Mouse (Mus musculus) liver, adult 2 months (tissue): ENCODE results near the gene Mfsd11. TPM values are rescaled to one million over a fixed set of nuclear protein-coding genes. Genes with fewer than 3 reads are reported as not detected.
"Not testable (repeated sequence)": the region's sequence is repeated elsewhere in the genome, so short reads cannot be mapped to it uniquely, and the experiment has no call there.

Source experiments
- DNase-seq: peaks from one replicate; pipeline ENCODE4 v3.0.0-alpha.2; 2011; ENCODE audit warnings: low read depth, low spot score; ENCODE audit errors: extremely low read depth
- H3K27ac ChIP-seq: fragments of 200-500 bp; replicated peaks from 2 replicates; pipeline ENCODE4 v1.5.1; 2012; ENCODE audit warnings: low read depth, mild to moderate bottlenecking, control low read depth, inconsistent platforms, low read length; ENCODE audit not compliant: insufficient read depth
- H3K27me3 ChIP-seq: fragments of 200-500 bp; 2 replicates; pipeline ENCODE4 v1.6.1; 2012; ENCODE audit warnings: mild to moderate bottlenecking, moderate library complexity, low read length, inconsistent platforms; ENCODE audit not compliant: control insufficient read depth, insufficient read depth
- H3K36me3 ChIP-seq: fragments of 200-500 bp; 2 replicates; pipeline ENCODE4 v1.6.1; 2012; ENCODE audit warnings: low read length, inconsistent platforms; ENCODE audit not compliant: control insufficient read depth, insufficient read depth
- H3K4me1 ChIP-seq: fragments of 200-500 bp; 2 replicates; pipeline ENCODE4 v1.6.1; 2011; ENCODE audit warnings: low read length; ENCODE audit not compliant: control insufficient read depth, insufficient read depth
- H3K4me3 ChIP-seq: fragments of 200-500 bp; 2 replicates; pipeline ENCODE4 v1.5.1; 2011; ENCODE audit warnings: low read depth, mild to moderate bottlenecking, control low read depth, low read length, moderate library complexity; ENCODE audit not compliant: insufficient read depth
- H3K79me2 ChIP-seq: fragments of 200-500 bp; 2 replicates; pipeline ENCODE4 v1.6.1; 2012; ENCODE audit warnings: inconsistent platforms, mild to moderate bottlenecking, low read length, moderate library complexity; ENCODE audit not compliant: control insufficient read depth, insufficient read depth
- H3K9ac ChIP-seq: fragments of 200-500 bp; 2 replicates; pipeline ENCODE4 v1.6.1; 2012; ENCODE audit warnings: low read depth, mild to moderate bottlenecking, control low read depth, inconsistent platforms, low read length
- CTCF ChIP-seq: fragments of 200-500 bp; IDR thresholded peaks from 2 replicates; pipeline ENCODE4 v1.5.1; 2011; ENCODE audit warnings: low read depth, low read length, control low read depth
- POLR2A ChIP-seq: fragments of 200-500 bp; IDR thresholded peaks from 2 replicates; pipeline ENCODE4 v1.6.1; 2011; ENCODE audit warnings: low read length, control low read depth; ENCODE audit not compliant: insufficient read depth; ENCODE audit errors: extremely low read depth
- WGBS: fragments of 180-500 bp; shearing (Covaris S2); methylation state at CpG from one replicate; pipeline ENCODE4 v1.1.7; 2018; 5-methylcytosine and 5-hydroxymethylcytosine counted together
- polyA plus RNA-seq: library from polyadenylated mRNA; depleted of rRNA; stranded (reverse); fragments of >200 nt; gene quantifications from 2 replicates; pipeline ENCODE4 v1.2.3, GENCODE M21; 2012
- total RNA-seq: library from RNA; depleted of rRNA; stranded (reverse); fragments of >200 nt; gene quantifications from 2 replicates; pipeline ENCODE4 v1.2.3, GENCODE M21; 2014

The Mfsd11 gene
- total and polyA plus RNA-seq, 2 experiments: 5.1 to 16.6 TPM

- Histone ChIP-seq H3K4me1 (no peaks in the 10 kb centered on the region), H3K79me2 (no peaks in the 10 kb centered on the region), H3K36me3 (no peaks in the 10 kb centered on the region), H3K9ac (no peak overlapping the region), H3K4me3 (peak overlapping the region; percentile 6; the same call in 1 of the 2 replicates), H3K27ac (no peak overlapping the region), H3K27me3 (no peaks in the 10 kb centered on the region)
- TF ChIP-seq POLR2A (no peak), CTCF (peak; percentile 84)
- 9% methylated on average over 28 of the region's 28 CpGs for WGBS
- peak; percentile 72 for DNase-seq
These were observed 33.3 kb downstream of the Mfsd11 start for GRCm38 (mm10) chr11:116885275-116886151.

- H3K9ac ChIP-seq: no peak overlapping the region
- no peaks in the 10 kb centered on the region for H3K4me1 ChIP-seq
- H3K36me3 ChIP-seq: no peaks in the 10 kb centered on the region
- TF ChIP-seq CTCF (no peak), POLR2A (no peak)
- DNase-seq: no peak
- H3K27me3 ChIP-seq: no peaks in the 10 kb centered on the region
- no peak overlapping the region for H3K4me3 ChIP-seq
- H3K79me2 ChIP-seq: no peaks in the 10 kb centered on the region
- whole genome bisulfite sequencing: 71% methylated on average over 5 of the region's 5 CpGs
- no peak overlapping the region for H3K27ac ChIP-seq
These were observed 34.9 kb downstream of the Mfsd11 start for GRCm38 (mm10) chr11:116887136-116887535.

GRCm38 (mm10) chr11:116893532-116894442 lies 41.5 kb downstream of the Mfsd11 start:
- WGBS: 65% methylated on average over 19 of the region's 19 CpGs
- Histone ChIP-seq H3K4me3 (no peak overlapping the region), H3K4me1 (no peaks in the 10 kb centered on the region), H3K79me2 (no peaks in the 10 kb centered on the region), H3K27ac (no peak overlapping the region), H3K9ac (no peak overlapping the region), H3K36me3 (no peaks in the 10 kb centered on the region), H3K27me3 (no peaks in the 10 kb centered on the region)
- no peak for DNase-seq
- TF ChIP-seq CTCF: no peak
- TF ChIP-seq POLR2A: no peak

DNA sequence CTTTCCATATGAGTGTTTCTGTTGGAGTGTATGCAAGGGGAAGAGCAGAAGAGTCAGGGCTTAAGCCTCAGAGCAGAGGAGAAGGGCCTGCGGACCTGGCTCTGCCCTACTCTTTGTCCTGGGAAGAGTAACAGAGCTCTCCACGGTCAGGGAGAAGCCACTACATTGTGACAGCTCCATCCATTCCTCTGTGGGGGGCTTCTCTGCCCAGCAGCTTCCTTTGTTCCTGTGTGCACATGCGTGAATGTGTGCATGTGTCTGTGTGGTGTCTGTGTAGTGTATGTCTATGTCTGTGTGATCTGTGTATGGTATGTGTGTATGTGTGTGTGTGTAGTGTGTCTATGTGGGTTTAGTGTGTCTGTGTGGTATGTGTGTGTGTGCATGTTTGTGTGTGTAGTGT lies 43.2 kb downstream of the Mfsd11 start:
- H3K4me3 ChIP-seq: no peak overlapping the region
- H3K9ac ChIP-seq: no peak overlapping the region
- no peaks in the 10 kb centered on the region for H3K27me3 ChIP-seq
- 81% methylated on average over 3 of the region's 3 CpGs for WGBS
- no peak for DNase-seq
- no peaks in the 10 kb centered on the region for H3K4me1 ChIP-seq
- H3K27ac ChIP-seq: no peak overlapping the region
- no peak for TF ChIP-seq CTCF
- no peak for TF ChIP-seq POLR2A
- no peaks in the 10 kb centered on the region for H3K36me3 ChIP-seq
- H3K79me2 ChIP-seq: no peaks in the 10 kb centered on the region

GRCm38 (mm10) chr11:116899247-116899646 lies 47.0 kb downstream of the Mfsd11 start:
- no peaks in the 10 kb centered on the region for H3K79me2 ChIP-seq
- no peak overlapping the region for H3K4me3 ChIP-seq
- TF ChIP-seq POLR2A (no peak), CTCF (no peak)
- no peaks in the 10 kb centered on the region for H3K4me1 ChIP-seq
- no peak overlapping the region for H3K27ac ChIP-seq
- WGBS: 90% methylated on average over 12 of the region's 12 CpGs
- no peak overlapping the region for H3K9ac ChIP-seq
- DNase-seq: no peak
- H3K36me3 ChIP-seq: no peaks in the 10 kb centered on the region
- no peaks in the 10 kb centered on the region for H3K27me3 ChIP-seq

- not testable (repeated sequence) for H3K4me3 ChIP-seq, H3K4me1 ChIP-seq, H3K36me3 ChIP-seq, H3K27ac ChIP-seq, H3K27me3 ChIP-seq, H3K79me2 ChIP-seq, DNase-seq, H3K9ac ChIP-seq
- WGBS: 87% methylated on average over 10 of the region's 10 CpGs
These were observed 50.3 kb downstream of the Mfsd11 start for GRCm38 (mm10) chr11:116902588-116902987.
